Mouse (Mus musculus) layer of hippocampus, postnatal 25 days (tissue): Measurements from ENCODE around the gene Mylip. TPM values are rescaled to one million over a fixed set of nuclear protein-coding genes. Genes with fewer than 3 reads are reported as not detected.

Experiments
- total RNA-seq, 2 experiments: library from RNA; stranded (reverse); gene quantifications; 2 replicates each; pipeline ENCODE4 v1.2.3; 2021

Mylip gene
- total RNA-seq, 2 experiments from 2014 or later = 19.6 to 28.4 TPM

Other genes with a start within 250 kb of the Mylip start
- gene Gmpr, start 117.7 kb downstream of the Mylip start, total RNA-seq = 10 to 100 TPM; 68.7 to 71.2 TPM